Mouse (Mus musculus) right cerebral cortex, adult 2 months (tissue): ENCODE data around the gene 4930516K23Rik.

Experiments
- DNase-seq, 2 experiments: peaks; one replicate each; pipeline ENCODE4 v3.0.0; 2021 to 2022; ENCODE audit warnings: low spot score in 2 of 2

The 4930516K23Rik gene

GRCm38 (mm10) chr7:104061345-104061744, at the start of gene 4930516K23Rik:
4930516K23Rik (minus strand) TSS chr7:104061445.
- no peak for DNase-seq

- no peak for DNase-seq
Measured at GRCm38 (mm10) chr7:104104757-104104972, 43.4 kb upstream of the 4930516K23Rik start, which contains the start of gene Olfr646. Olfr646 (plus strand) TSS chr7:104104873.

- no peak for DNase-seq
Measured at GRCm38 (mm10) chr7:104103913-104104756, 42.9 kb upstream of the 4930516K23Rik start.

GRCm38 (mm10) chr7:104085365-104085764, 24.1 kb upstream of the 4930516K23Rik start, which contains the start of gene Olfr645:
Olfr645 (minus strand) TSS chr7:104085465.
- no peak for DNase-seq

- DNase-seq: no peak
Measured at GRCm38 (mm10) chr7:104071769-104072168, 10.5 kb upstream of the 4930516K23Rik start, which contains the start of gene Olfr644. Olfr644 (minus strand) TSS chr7:104071869.

GRCm38 (mm10) chr7:104059215-104059614, 2.0 kb downstream of the 4930516K23Rik start:
- no peak for DNase-seq

- no peak for DNase-seq
Measured at GRCm38 (mm10) chr7:104052566-104052965, 8.7 kb downstream of the 4930516K23Rik start, which contains the start of gene Olfr642. Olfr642 (minus strand) TSS chr7:104052666.

- no peak for DNase-seq
Measured at GRCm38 (mm10) chr7:104050745-104051144, 10.5 kb downstream of the 4930516K23Rik start.

- DNase-seq: no peak
Measured at GRCm38 (mm10) chr7:104035145-104035544, 26.1 kb downstream of the 4930516K23Rik start, which contains the start of gene Olfr641. Olfr641 (plus strand) TSS chr7:104035445.

- DNase-seq: no peak
Measured at GRCm38 (mm10) chr7:104026978-104027377, 34.3 kb downstream of the 4930516K23Rik start.

GRCm38 (mm10) chr7:104025473-104025872, 35.8 kb downstream of the 4930516K23Rik start, which contains the start of gene Olfr640:
Olfr640 (minus strand) TSS chr7:104025573.
- no peak for DNase-seq

GRCm38 (mm10) chr7:104021651-104022050, 39.6 kb downstream of the 4930516K23Rik start:
- DNase-seq: no peak

GRCm38 (mm10) chr7:104018953-104019352, 42.3 kb downstream of the 4930516K23Rik start:
- DNase-seq: no peak

- DNase-seq: no peak
Measured at GRCm38 (mm10) chr7:104017203-104017602, 44.0 kb downstream of the 4930516K23Rik start, which contains the start of gene Olfr639. Olfr639 (minus strand) TSS chr7:104017303.
